ENCODE assay signal across 29 mouse cellular contexts in the genomic region with DNA sequence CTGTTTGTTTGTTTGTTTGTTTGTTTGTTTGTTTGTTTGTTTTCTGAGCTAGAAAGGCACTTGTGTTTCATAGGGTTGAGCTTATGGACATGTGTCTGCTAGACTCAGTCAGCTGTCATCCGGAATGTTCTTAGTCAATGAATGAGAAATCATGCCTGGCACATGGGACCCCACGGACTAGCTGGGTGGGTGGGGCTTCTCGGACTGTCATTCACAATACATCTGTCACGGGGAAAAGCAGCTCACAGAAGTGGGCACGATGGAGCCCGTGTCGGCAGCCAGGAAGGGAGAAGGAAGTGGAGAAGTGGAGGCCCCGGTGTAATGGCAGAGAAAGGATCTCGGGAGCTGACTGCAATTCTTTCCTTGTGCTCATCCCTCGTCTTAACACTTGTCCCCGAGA. TPM values are rescaled to one million over a fixed set of nuclear protein-coding genes. Genes with fewer than 3 reads are reported as not detected.
DNase-seq lines count a peak whose midpoint lies in the region; ATAC-seq and TF ChIP-seq lines count a peak whose summit lies in the region.
"Had no signal": no experiment of that assay in that cellular context is flagged by ENCODE, and none has a peak within 500 bp of the region (broad histone marks: within the 10 kb centered on the region; RNA-seq: fewer than 3 reads in every experiment).

No protein-coding gene starts in this region.

- peaks cover 49% of the 10 kb centered on the region for H3K4me1 ChIP-seq in hindbrain, embryonic 12.5 days
- peaks cover 42% of the 10 kb centered on the region for H3K4me1 ChIP-seq in hindbrain, embryonic 14.5 days (replicated peaks; ENCODE audit: control insufficient read depth, insufficient read depth, low read length)
- peaks cover 44% of the 10 kb centered on the region for H3K4me1 ChIP-seq in midbrain, embryonic 14.5 days (ENCODE audit: control insufficient read depth, insufficient read depth, low read length)
- peaks cover 4% of the 10 kb centered on the region for H3K4me1 ChIP-seq in midbrain, postnatal 0 days (ENCODE audit: insufficient read depth, low read length)

- WGBS in hindbrain, embryonic 12.5 days, result 50% methylated on average over 11 of the region's 11 CpGs
- 28% methylated on average over 11 of the region's 11 CpGs for WGBS in hindbrain, embryonic 14.5 days
- whole genome bisulfite sequencing in midbrain, embryonic 14.5 days, result 15% methylated on average over 11 of the region's 11 CpGs
- 21% methylated on average over 11 of the region's 11 CpGs for WGBS in midbrain, postnatal 0 days

- H3K27ac ChIP-seq in hindbrain, embryonic 12.5 days, result 0 out of 2 replicates have a peak overlapping the region, but pooled peaks have one; percentile 52
- H3K27ac ChIP-seq in hindbrain, embryonic 14.5 days, result no peak overlapping the region
- H3K27ac ChIP-seq in midbrain, embryonic 14.5 days (replicated peaks; ENCODE audit: low read depth, low read length), result peak overlapping the region; percentile 42; the same call in 1 of the 2 replicates
- H3K27ac ChIP-seq in midbrain, postnatal 0 days (ENCODE audit: low read depth, low read length), result no peak overlapping the region
- H3K27ac ChIP-seq: embryonic facial prominence, embryonic 10.5 days; embryonic facial prominence, embryonic 13.5 days; forebrain, embryonic 12.5 days; forebrain, embryonic 15.5 days; heart, adult 2 months; heart, embryonic 10.5 days; heart, embryonic 13.5 days; hindbrain, embryonic 13.5 days had no signal

- no peaks in the 10 kb centered on the region for H3K9me3 ChIP-seq in hindbrain, embryonic 12.5 days (replicated peaks)
- no peaks in the 10 kb centered on the region for H3K9me3 ChIP-seq in hindbrain, embryonic 14.5 days (ENCODE audit: control insufficient read depth, low read length)
- no peaks in the 10 kb centered on the region for H3K9me3 ChIP-seq in midbrain, embryonic 14.5 days (ENCODE audit: control insufficient read depth, low read length)
- H3K9me3 ChIP-seq in midbrain, postnatal 0 days (ENCODE audit: low read length), result no peaks in the 10 kb centered on the region
- H3K9me3 ChIP-seq: embryonic facial prominence, embryonic 10.5 days; embryonic facial prominence, embryonic 13.5 days; forebrain, embryonic 12.5 days; forebrain, embryonic 15.5 days; G1E; heart, embryonic 10.5 days; heart, embryonic 13.5 days; hindbrain, embryonic 13.5 days had no signal

- DNase-seq in hindbrain, embryonic 14.5 days (ENCODE audit: low spot score), result no peak
- peak; percentile 53 for DNase-seq in midbrain, embryonic 14.5 days
- DNase-seq in midbrain, postnatal 0 days (ENCODE audit: low spot score), result no peak
- peak; percentile 12 for DNase-seq in retina, embryonic 14.5 days (ENCODE audit: low spot score)
- no peak for DNase-seq in adrenal gland, postnatal 10 days
- DNase-seq: adrenal gland, postnatal 14 days; B cell, adult 2 months; cerebellum, adult 11-12 months; cerebellum, adult 8-10 months; cerebellum, postnatal 36 days; embryo, embryonic 11 days; gastrocnemius, postnatal 10 days; gastrocnemius, postnatal 36 days; heart, adult 2 months; heart, postnatal 14 days; heart, postnatal 4 days had no signal

- no peak overlapping the region for H3K4me2 ChIP-seq in hindbrain, embryonic 12.5 days (replicated peaks)
- H3K4me2 ChIP-seq in hindbrain, embryonic 14.5 days (replicated peaks), result no peak overlapping the region
- H3K4me2 ChIP-seq in midbrain, embryonic 14.5 days (ENCODE audit: low read length), result no peak overlapping the region
- no peak overlapping the region for H3K4me2 ChIP-seq in midbrain, postnatal 0 days (ENCODE audit: low read depth, low read length, poor library complexity, severe bottlenecking)
- H3K4me2 ChIP-seq: embryonic facial prominence, embryonic 13.5 days; forebrain, embryonic 12.5 days; forebrain, embryonic 15.5 days; heart, embryonic 13.5 days; hindbrain, embryonic 13.5 days had no signal

- no peak overlapping the region for H3K4me3 ChIP-seq in hindbrain, embryonic 12.5 days
- H3K4me3 ChIP-seq in hindbrain, embryonic 14.5 days (replicated peaks; ENCODE audit: low read length), result no peak overlapping the region
- H3K4me3 ChIP-seq in midbrain, embryonic 14.5 days (replicated peaks; ENCODE audit: low read depth, low read length), result no peak overlapping the region
- H3K4me3 ChIP-seq in midbrain, postnatal 0 days (ENCODE audit: low read depth, low read length), result no peak overlapping the region
- H3K4me3 ChIP-seq: embryonic facial prominence, embryonic 10.5 days; embryonic facial prominence, embryonic 13.5 days; erythroblast, embryonic 14.5 days; forebrain, embryonic 12.5 days; forebrain, embryonic 15.5 days; heart, adult 2 months; heart, embryonic 10.5 days; heart, embryonic 13.5 days; hindbrain, embryonic 13.5 days had no signal

- no peaks in the 10 kb centered on the region for H3K27me3 ChIP-seq in hindbrain, embryonic 12.5 days
- no peaks in the 10 kb centered on the region for H3K27me3 ChIP-seq in hindbrain, embryonic 14.5 days (ENCODE audit: control insufficient read depth, insufficient read depth, low read length)
- H3K27me3 ChIP-seq in midbrain, embryonic 14.5 days (ENCODE audit: control insufficient read depth, insufficient read depth, low read length), result no peaks in the 10 kb centered on the region
- no peaks in the 10 kb centered on the region for H3K27me3 ChIP-seq in midbrain, postnatal 0 days (ENCODE audit: insufficient read depth, low read length)
- H3K27me3 ChIP-seq: forebrain, embryonic 15.5 days; Patski had no signal

- H3K36me3 ChIP-seq in hindbrain, embryonic 12.5 days, result no peaks in the 10 kb centered on the region
- H3K36me3 ChIP-seq in hindbrain, embryonic 14.5 days (replicated peaks; ENCODE audit: control insufficient read depth, insufficient read depth), result no peaks in the 10 kb centered on the region
- no peaks in the 10 kb centered on the region for H3K36me3 ChIP-seq in midbrain, embryonic 14.5 days (ENCODE audit: control insufficient read depth, insufficient read depth, low read length)
- no peaks in the 10 kb centered on the region for H3K36me3 ChIP-seq in midbrain, postnatal 0 days (ENCODE audit: insufficient read depth, low read length)
- H3K36me3 ChIP-seq: embryonic facial prominence, embryonic 10.5 days; embryonic facial prominence, embryonic 13.5 days; forebrain, embryonic 12.5 days; forebrain, embryonic 15.5 days; G1E; heart, embryonic 10.5 days; heart, embryonic 13.5 days; hindbrain, embryonic 13.5 days had no signal

- TF ChIP-seq CTCF in midbrain, postnatal 0 days (IDR thresholded peaks at IDR 0.05), result no peak

- ATAC-seq in hindbrain, embryonic 12.5 days (ENCODE audit: low FRiP score), result no peak
- ATAC-seq in hindbrain, embryonic 14.5 days (ENCODE audit: low FRiP score), result no peak
- ATAC-seq in midbrain, embryonic 14.5 days (ENCODE audit: low FRiP score, low TSS enrichment), result no peak
- ATAC-seq in midbrain, postnatal 0 days (ENCODE audit: low FRiP score), result no peak
- ATAC-seq: forebrain, embryonic 15.5 days; Patski had no signal

- no peak overlapping the region for H3K9ac ChIP-seq in hindbrain, embryonic 12.5 days
- no peak overlapping the region for H3K9ac ChIP-seq in hindbrain, embryonic 14.5 days
- no peak overlapping the region for H3K9ac ChIP-seq in midbrain, embryonic 14.5 days (replicated peaks; ENCODE audit: low read length)
- no peak overlapping the region for H3K9ac ChIP-seq in midbrain, postnatal 0 days (replicated peaks; ENCODE audit: low read length, poor library complexity, severe bottlenecking)
- H3K9ac ChIP-seq: embryonic facial prominence, embryonic 13.5 days; forebrain, embryonic 12.5 days; forebrain, embryonic 15.5 days; heart, embryonic 13.5 days; hindbrain, embryonic 13.5 days had no signal

RNA-seq across cellular contexts. Expression of a gene that starts 41.7 kb away (rescaled TPM):
- polyA plus RNA-seq in hindbrain, embryonic 12.5 days (2016; fragmentation: Nextera tagmentation; extraction: Ambion mirVana), result 13.2 and 14.7 TPM in 2 replicates
- polyA plus RNA-seq in hindbrain, embryonic 14.5 days (2014; fragmentation: Nextera tagmentation; extraction: Ambion mirVana), result 16.6 and 16.9 TPM in 2 replicates
- polyA plus RNA-seq in midbrain, embryonic 14.5 days (2014; fragmentation: Nextera tagmentation; extraction: Ambion mirVana), result 10.6 and 11.8 TPM in 2 replicates
- total RNA-seq in midbrain, postnatal 0 days (2014; rRNA removed), result 19.7 and 25.1 TPM in 2 replicates
- polyA plus RNA-seq in midbrain, postnatal 0 days (2015; fragmentation: Nextera tagmentation; extraction: Ambion mirVana), result 6.8 and 7.8 TPM in 2 replicates
- 1 to 10 TPM in 1 of 2 experiments, under 1 TPM in 1; 0.79 to 1.2 TPM for total RNA-seq in adrenal gland, postnatal 10 days (2021)
- total RNA-seq: CH12.LX; G1E; granulocyte monocyte progenitor cell, adult 5-6 weeks; heart, adult 2 months; heart, postnatal 14 days had no signal
- polyA plus RNA-seq: erythroblast, embryonic 14.5 days; heart, adult 2 months had no signal

Comparison
In these comparisons a context has a peak if more than half of its experiments do, and no peak if none do; other contexts are left out.
1. H3K27ac ChIP-seq: peak in hindbrain, embryonic 12.5 days (single experiment) and midbrain, embryonic 14.5 days (single experiment); none in hindbrain, embryonic 14.5 days (single experiment) and midbrain, postnatal 0 days (single experiment).
2. DNase-seq: peak in midbrain, embryonic 14.5 days (single experiment) and retina, embryonic 14.5 days (single experiment); none in hindbrain, embryonic 14.5 days (single experiment), midbrain, postnatal 0 days (single experiment) and adrenal gland, postnatal 10 days (single experiment).